Mouse (Mus musculus) embryonic facial prominence, embryonic 10.5 days (tissue): ENCODE data around the gene Zfhx3. TPM values are rescaled to one million over a fixed set of nuclear protein-coding genes. Genes with fewer than 3 reads are reported as not detected.

Experiments
- DNase-seq: peaks from one replicate; pipeline ENCODE4 v3.0.0-alpha.2; 2017; ENCODE audit warnings: low spot score
- H3K27ac ChIP-seq: fragments of 300-500 bp; sonication (generic); replicated peaks from 2 replicates; pipeline ENCODE4 v1.5.1; 2016; ENCODE audit warnings: mild to moderate bottlenecking
- H3K27me3 ChIP-seq: fragments of 300-500 bp; sonication (generic); replicated peaks from 2 replicates; pipeline ENCODE4 v1.6.1; 2016; ENCODE audit warnings: low read depth, mild to moderate bottlenecking; ENCODE audit not compliant: poor library complexity, severe bottlenecking
- H3K36me3 ChIP-seq: fragments of 300-500 bp; sonication (generic); replicated peaks from 2 replicates; pipeline ENCODE4 v1.6.1; 2016; ENCODE audit warnings: mild to moderate bottlenecking, moderate library complexity
- H3K4me1 ChIP-seq: fragments of 300-500 bp; sonication (generic); 2 replicates; pipeline ENCODE4 v1.6.1; 2016
- H3K4me3 ChIP-seq: fragments of 300-500 bp; sonication (generic); 2 replicates; pipeline ENCODE4 v1.5.1; 2016; ENCODE audit warnings: mild to moderate bottlenecking, moderate library complexity
- H3K9me3 ChIP-seq: fragments of 300-500 bp; sonication (generic); 2 replicates; pipeline ENCODE4 v1.6.1; 2016; ENCODE audit warnings: mild to moderate bottlenecking
- WGBS: fragments of 180-500 bp; shearing (Covaris S2); methylation state at CpG from one replicate; pipeline ENCODE4 v1.1.7; 2016; 5-methylcytosine and 5-hydroxymethylcytosine counted together
- polyA plus RNA-seq: library from polyadenylated mRNA; unstranded; fragments of >200 nt; fragmentation: Nextera tagmentation; extraction: Ambion mirVana; gene quantifications from 2 replicates; pipeline ENCODE4 v1.2.1, GENCODE M21; 2016

Gene Zfhx3
- polyA plus RNA-seq, 1 experiment from 2014 or later = 18.8 TPM

GRCm38 (mm10) chr8:108563420-108563819 is 621.0 kb downstream of the Zfhx3 start:
- WGBS = 91% methylated on average over 6 of the region's 6 CpGs
- peaks cover 6% of the 10 kb centered on the region; the same call in 1 of the 2 replicates for H3K9me3 ChIP-seq

GRCm38 (mm10) chr8:108563934-108564564 is 621.6 kb downstream of the Zfhx3 start:
- H3K36me3 ChIP-seq = no peaks in the 10 kb centered on the region
- H3K4me1 ChIP-seq = no peaks in the 10 kb centered on the region
- H3K27ac ChIP-seq = no peak overlapping the region
- no peaks in the 10 kb centered on the region for H3K27me3 ChIP-seq
- DNase-seq = no peak
- no peak overlapping the region for H3K4me3 ChIP-seq
- peaks cover 6% of the 10 kb centered on the region; the same call in 1 of the 2 replicates for H3K9me3 ChIP-seq
- 86% methylated on average over 7 of the region's 7 CpGs for WGBS

More at GRCm38 (mm10) chr8:108563420-108563819, 621.0 kb downstream of the Zfhx3 start:
- Histone ChIP-seq H3K36me3 (no peaks in the 10 kb centered on the region), H3K4me1 (no peaks in the 10 kb centered on the region), H3K27ac (no peak overlapping the region), H3K27me3 (no peaks in the 10 kb centered on the region), H3K4me3 (no peak overlapping the region)
- no peak for DNase-seq

- DNase-seq = no peak
- no peak overlapping the region for H3K27ac ChIP-seq
- H3K27me3 ChIP-seq = no peaks in the 10 kb centered on the region
- no peaks in the 10 kb centered on the region for H3K36me3 ChIP-seq
- 88% methylated on average over 12 of the region's 12 CpGs for WGBS
- peaks cover 6% of the 10 kb centered on the region; the same call in 1 of the 2 replicates for H3K9me3 ChIP-seq
- no peak overlapping the region for H3K4me3 ChIP-seq
- no peaks in the 10 kb centered on the region for H3K4me1 ChIP-seq
These were observed 623.6 kb downstream of the Zfhx3 start for GRCm38 (mm10) chr8:108566035-108566434.

- Histone ChIP-seq H3K4me3 (no peak overlapping the region), H3K9me3 (no peaks in the 10 kb centered on the region), H3K4me1 (peaks cover 14% of the 10 kb centered on the region), H3K27me3 (peaks cover 32% of the 10 kb centered on the region), H3K27ac (no peak overlapping the region), H3K36me3 (no peaks in the 10 kb centered on the region)
- DNase-seq = no peak
- WGBS = 85% methylated on average over 5 of the region's 5 CpGs
These were observed 631.0 kb downstream of the Zfhx3 start for GRCm38 (mm10) chr8:108573295-108574017.

GRCm38 (mm10) chr8:108574101-108574500 is 631.7 kb downstream of the Zfhx3 start:
- peaks cover 20% of the 10 kb centered on the region for H3K4me1 ChIP-seq
- DNase-seq = peak; percentile 45
- no peak overlapping the region for H3K27ac ChIP-seq
- H3K9me3 ChIP-seq = no peaks in the 10 kb centered on the region
- H3K36me3 ChIP-seq = no peaks in the 10 kb centered on the region
- H3K27me3 ChIP-seq = peaks cover 34% of the 10 kb centered on the region
- 32% methylated on average over 7 of the region's 7 CpGs for whole genome bisulfite sequencing
- H3K4me3 ChIP-seq = no peak overlapping the region

- Histone ChIP-seq H3K27me3 (peaks cover 40% of the 10 kb centered on the region), H3K27ac (peak overlapping the region; percentile 59; the same call in 1 of the 2 replicates)
These were observed 635.1 kb downstream of the Zfhx3 start for GRCm38 (mm10) chr8:108577571-108577970.

GRCm38 (mm10) chr8:108578388-108578787 is 635.9 kb downstream of the Zfhx3 start:
- WGBS = 50% methylated on average over 10 of the region's 10 CpGs
- Histone ChIP-seq H3K27me3 (peaks cover 40% of the 10 kb centered on the region), H3K4me1 (peaks cover 42% of the 10 kb centered on the region), H3K27ac (peak overlapping the region; percentile 37; the same call in 1 of the 2 replicates), H3K36me3 (no peaks in the 10 kb centered on the region), H3K4me3 (no peak overlapping the region), H3K9me3 (no peaks in the 10 kb centered on the region)
- no peak for DNase-seq

More at GRCm38 (mm10) chr8:108577571-108577970, 635.1 kb downstream of the Zfhx3 start:
- H3K36me3 ChIP-seq = no peaks in the 10 kb centered on the region
- WGBS = 22% methylated on average over 7 of the region's 7 CpGs
- no peak for DNase-seq
- no peaks in the 10 kb centered on the region for H3K9me3 ChIP-seq
- H3K4me3 ChIP-seq = no peak overlapping the region
- peaks cover 42% of the 10 kb centered on the region for H3K4me1 ChIP-seq

GRCm38 (mm10) chr8:108579808-108580207 is 637.4 kb downstream of the Zfhx3 start:
- peaks cover 39% of the 10 kb centered on the region for H3K27me3 ChIP-seq
- H3K4me1 ChIP-seq = peaks cover 52% of the 10 kb centered on the region
- no peak overlapping the region for H3K4me3 ChIP-seq
- peak overlapping the region; percentile 35; the same call in 1 of the 2 replicates for H3K27ac ChIP-seq
- no peaks in the 10 kb centered on the region for H3K9me3 ChIP-seq
- WGBS = 45% methylated on average over 9 of the region's 9 CpGs
- no peaks in the 10 kb centered on the region for H3K36me3 ChIP-seq
- DNase-seq = peak; percentile 32

GRCm38 (mm10) chr8:108580364-108580763 is 637.9 kb downstream of the Zfhx3 start:
- no peaks in the 10 kb centered on the region for H3K36me3 ChIP-seq
- WGBS = 95% methylated on average over 5 of the region's 5 CpGs
- no peak for DNase-seq
- H3K9me3 ChIP-seq = no peaks in the 10 kb centered on the region
- H3K27me3 ChIP-seq = peaks cover 33% of the 10 kb centered on the region
- no peak overlapping the region for H3K4me3 ChIP-seq
- no peak overlapping the region for H3K27ac ChIP-seq
- peaks cover 58% of the 10 kb centered on the region for H3K4me1 ChIP-seq

GRCm38 (mm10) chr8:108581557-108581956 is 639.1 kb downstream of the Zfhx3 start:
- WGBS = 73% methylated on average over 6 of the region's 6 CpGs
- H3K9me3 ChIP-seq = no peaks in the 10 kb centered on the region
- peaks cover 61% of the 10 kb centered on the region for H3K4me1 ChIP-seq
- H3K27ac ChIP-seq = no peak overlapping the region
- no peak for DNase-seq
- peaks cover 22% of the 10 kb centered on the region for H3K27me3 ChIP-seq
- H3K4me3 ChIP-seq = no peak overlapping the region
- H3K36me3 ChIP-seq = no peaks in the 10 kb centered on the region

GRCm38 (mm10) chr8:108582251-108582650 is 639.8 kb downstream of the Zfhx3 start:
- WGBS = 86% methylated on average over 3 of the region's 3 CpGs
- peaks cover 15% of the 10 kb centered on the region; the same call in 1 of the 2 replicates for H3K27me3 ChIP-seq
- H3K4me1 ChIP-seq = peaks cover 55% of the 10 kb centered on the region
- no peak overlapping the region for H3K27ac ChIP-seq
- no peak overlapping the region for H3K4me3 ChIP-seq
- no peaks in the 10 kb centered on the region for H3K36me3 ChIP-seq
- H3K9me3 ChIP-seq = no peaks in the 10 kb centered on the region
- no peak for DNase-seq

- peaks cover 10% of the 10 kb centered on the region; the same call in 1 of the 2 replicates for H3K27me3 ChIP-seq
- 90% methylated on average over 4 of the region's 4 CpGs for WGBS
- no peak overlapping the region for H3K27ac ChIP-seq
- no peak overlapping the region for H3K4me3 ChIP-seq
- H3K9me3 ChIP-seq = no peaks in the 10 kb centered on the region
- peaks cover 49% of the 10 kb centered on the region for H3K4me1 ChIP-seq
- no peak for DNase-seq
- no peaks in the 10 kb centered on the region for H3K36me3 ChIP-seq
These were observed 640.8 kb downstream of the Zfhx3 start for GRCm38 (mm10) chr8:108583261-108583660.
